ENCODE assay signal across 16 mouse cellular contexts in genomic region chr14:30622130-30622529, GRCm38 (mm10). TPM values are rescaled to one million over a fixed set of nuclear protein-coding genes. Genes with fewer than 3 reads are reported as not detected.
A peak's percentile ranks its signal among the peaks of the same experiment; 100 is the strongest.
DNase-seq lines count a peak whose midpoint lies in the region; ATAC-seq and TF ChIP-seq lines count a peak whose summit lies in the region.
"Had no signal": no experiment of that assay in that cellular context is flagged by ENCODE, and none has a peak within 500 bp of the region (broad histone marks: within the 10 kb centered on the region; RNA-seq: fewer than 3 reads in every experiment).

No protein-coding gene starts in this region.

- TF ChIP-seq EP300 in stomach, postnatal 0 days (optimal IDR thresholded peaks at IDR 0.05), result no peak

- peaks cover 88% of the 10 kb centered on the region for H3K4me1 ChIP-seq in liver, embryonic 12.5 days
- H3K4me1 ChIP-seq in stomach, postnatal 0 days (replicated peaks; ENCODE audit: control insufficient read depth, insufficient read depth), result peaks cover 2% of the 10 kb centered on the region; the same call in 1 of the 2 replicates

- ATAC-seq in liver, embryonic 12.5 days, result no peak
- no peak for ATAC-seq in stomach, postnatal 0 days (ENCODE audit: low FRiP score, low TSS enrichment)
- ATAC-seq in erythroid progenitor cell, adult 5-6 weeks (replicated peaks; ENCODE audit: low FRiP score, poor library complexity, severe bottlenecking), result no peak
- ATAC-seq: forebrain, embryonic 15.5 days; hindbrain, embryonic 16.5 days had no signal

- 80% methylated on average over 7 of the region's 7 CpGs for WGBS in liver, embryonic 12.5 days (ENCODE audit: insufficient replicate concordance)
- whole genome bisulfite sequencing in stomach, postnatal 0 days, result 66% methylated on average over 7 of the region's 7 CpGs

- no peak overlapping the region for H3K4me2 ChIP-seq in liver, embryonic 12.5 days
- no peak overlapping the region for H3K4me2 ChIP-seq in stomach, postnatal 0 days (replicated peaks; ENCODE audit: low read depth)
- H3K4me2 ChIP-seq: embryonic facial prominence, embryonic 15.5 days; forebrain, embryonic 15.5 days; heart, embryonic 15.5 days; limb, embryonic 15.5 days had no signal

- intact Hi-C loops in heart, postnatal 25 days (cut with DNase I), result no loop called here

- TF ChIP-seq CTCF in stomach, postnatal 0 days (IDR thresholded peaks at IDR 0.05; ENCODE audit: low read depth), result no peak

- H3K27me3 ChIP-seq in liver, embryonic 12.5 days (replicated peaks), result no peaks in the 10 kb centered on the region
- no peaks in the 10 kb centered on the region for H3K27me3 ChIP-seq in stomach, postnatal 0 days (ENCODE audit: control insufficient read depth, insufficient read depth, low read length)
- H3K27me3 ChIP-seq: embryonic facial prominence, embryonic 15.5 days; forebrain, embryonic 15.5 days; heart, embryonic 15.5 days; limb, embryonic 15.5 days had no signal

- peak; percentile 40 for DNase-seq in adrenal gland, adult 2 months
- DNase-seq in adrenal gland, postnatal 25 days, result no peak
- DNase-seq in liver, result no peak
- DNase-seq in kidney, postnatal 4 days, result peak; percentile 39 to 63
- no peak for DNase-seq in stomach, postnatal 0 days (ENCODE audit: low spot score)
- no peak for DNase-seq in heart, postnatal 25 days (ENCODE audit: low spot score)
- DNase-seq: adrenal gland, postnatal 10 days had no signal

- H3K9me3 ChIP-seq in liver, embryonic 12.5 days (replicated peaks), result no peaks in the 10 kb centered on the region
- H3K9me3 ChIP-seq in stomach, postnatal 0 days (ENCODE audit: control insufficient read depth, low read length), result no peaks in the 10 kb centered on the region
- H3K9me3 ChIP-seq: embryonic facial prominence, embryonic 15.5 days; forebrain, embryonic 15.5 days; heart, embryonic 15.5 days; limb, embryonic 15.5 days; midbrain, embryonic 10.5 days had no signal

- H3K27ac ChIP-seq in liver, embryonic 12.5 days, result 0 out of 2 replicates have a peak overlapping the region, but pooled peaks have one; percentile 6
- H3K27ac ChIP-seq in stomach, postnatal 0 days (replicated peaks), result no peak overlapping the region
- H3K27ac ChIP-seq: embryonic facial prominence, embryonic 15.5 days; forebrain, embryonic 15.5 days; heart, embryonic 15.5 days; left cerebral cortex, adult 2 months; limb, embryonic 15.5 days; midbrain, embryonic 10.5 days had no signal

- H3K36me3 ChIP-seq in liver, embryonic 12.5 days, result no peaks in the 10 kb centered on the region
- no peaks in the 10 kb centered on the region for H3K36me3 ChIP-seq in stomach, postnatal 0 days (ENCODE audit: control insufficient read depth, insufficient read depth, low read length)
- H3K36me3 ChIP-seq: forebrain, embryonic 15.5 days; heart, embryonic 15.5 days; midbrain, embryonic 10.5 days had no signal

- H3K9ac ChIP-seq in liver, embryonic 12.5 days, result no peak overlapping the region
- H3K9ac ChIP-seq in stomach, postnatal 0 days (ENCODE audit: low read length), result 0 out of 2 replicates have a peak overlapping the region, but pooled peaks have one; percentile 27
- H3K9ac ChIP-seq: embryonic facial prominence, embryonic 15.5 days; forebrain, embryonic 15.5 days; heart, embryonic 15.5 days; limb, embryonic 15.5 days had no signal

- no peak overlapping the region for H3K4me3 ChIP-seq in liver, embryonic 12.5 days
- H3K4me3 ChIP-seq in stomach, postnatal 0 days (ENCODE audit: low read depth, low read length), result no peak overlapping the region
- H3K4me3 ChIP-seq: embryonic facial prominence, embryonic 15.5 days; forebrain, embryonic 15.5 days; heart, embryonic 15.5 days; left cerebral cortex, adult 2 months; limb, embryonic 15.5 days; midbrain, embryonic 10.5 days had no signal

RNA-seq across cellular contexts. Expression of gene Prkcd, which starts 3.9 kb away (rescaled TPM):
- total RNA-seq in adrenal gland, adult 2 months (2021), result 100 to 1,000 TPM in 1 of 2 experiments, 10 to 100 TPM in 1; 83.4 to 367 TPM
- 266 and 407 TPM in 2 replicates for polyA plus RNA-seq in adrenal gland, adult 2 months (2012; rRNA removed)
- 210 and 237 TPM in 2 replicates for total RNA-seq in adrenal gland, postnatal 25 days (2021)
- polyA plus RNA-seq in liver, embryonic 12.5 days (2016; fragmentation: Nextera tagmentation; extraction: Ambion mirVana), result 22.9 and 23.1 TPM in 2 replicates
- 62.8 and 72.3 TPM in 2 replicates for polyA plus RNA-seq in stomach, postnatal 0 days (2015; fragmentation: Nextera tagmentation; extraction: Ambion mirVana)
- 10 to 100 TPM; 11.4 to 13.4 TPM for total RNA-seq in heart, postnatal 25 days (2021)
- 32.4 and 35.2 TPM in 2 replicates for total RNA-seq in erythroid progenitor cell, adult 5-6 weeks (2015; ENCODE audit: low replicate concordance)
- total RNA-seq in erythroid progenitor cell, adult 5-6 weeks (2017; ENCODE audit: low replicate concordance), result 19.5 and 35.7 TPM in 2 replicates

RNA-seq across cellular contexts. Expression of gene Rft1, which starts 32.0 kb away (rescaled TPM):
- 10 to 100 TPM; 24.7 to 25.4 TPM for total RNA-seq in adrenal gland, adult 2 months (2021)
- polyA plus RNA-seq in adrenal gland, adult 2 months (2012; rRNA removed), result 16.3 and 17.1 TPM in 2 replicates
- 23.7 and 32.8 TPM in 2 replicates for total RNA-seq in adrenal gland, postnatal 25 days (2021)
- polyA plus RNA-seq in liver, embryonic 12.5 days (2016; fragmentation: Nextera tagmentation; extraction: Ambion mirVana), result 5.9 and 6.5 TPM in 2 replicates
- 12.1 and 12.3 TPM in 2 replicates for polyA plus RNA-seq in stomach, postnatal 0 days (2015; fragmentation: Nextera tagmentation; extraction: Ambion mirVana)
- 1 to 10 TPM; 6.8 to 7.9 TPM for total RNA-seq in heart, postnatal 25 days (2021)
- 2.1 and 2.9 TPM in 2 replicates for total RNA-seq in erythroid progenitor cell, adult 5-6 weeks (2015; ENCODE audit: low replicate concordance)
- 2.1 and 4.5 TPM in 2 replicates for total RNA-seq in erythroid progenitor cell, adult 5-6 weeks (2017; ENCODE audit: low replicate concordance)

Comparison
In these comparisons a context has a peak if more than half of its experiments do, and no peak if none do; other contexts are left out.
1. DNase-seq: peak in adrenal gland, adult 2 months (single experiment) and kidney, postnatal 4 days (2 of 2); none in adrenal gland, postnatal 25 days (single experiment), liver (single experiment), stomach, postnatal 0 days (single experiment) and heart, postnatal 25 days (single experiment).